ENCODE assay signal across 21 mouse cellular contexts in the genomic region with DNA sequence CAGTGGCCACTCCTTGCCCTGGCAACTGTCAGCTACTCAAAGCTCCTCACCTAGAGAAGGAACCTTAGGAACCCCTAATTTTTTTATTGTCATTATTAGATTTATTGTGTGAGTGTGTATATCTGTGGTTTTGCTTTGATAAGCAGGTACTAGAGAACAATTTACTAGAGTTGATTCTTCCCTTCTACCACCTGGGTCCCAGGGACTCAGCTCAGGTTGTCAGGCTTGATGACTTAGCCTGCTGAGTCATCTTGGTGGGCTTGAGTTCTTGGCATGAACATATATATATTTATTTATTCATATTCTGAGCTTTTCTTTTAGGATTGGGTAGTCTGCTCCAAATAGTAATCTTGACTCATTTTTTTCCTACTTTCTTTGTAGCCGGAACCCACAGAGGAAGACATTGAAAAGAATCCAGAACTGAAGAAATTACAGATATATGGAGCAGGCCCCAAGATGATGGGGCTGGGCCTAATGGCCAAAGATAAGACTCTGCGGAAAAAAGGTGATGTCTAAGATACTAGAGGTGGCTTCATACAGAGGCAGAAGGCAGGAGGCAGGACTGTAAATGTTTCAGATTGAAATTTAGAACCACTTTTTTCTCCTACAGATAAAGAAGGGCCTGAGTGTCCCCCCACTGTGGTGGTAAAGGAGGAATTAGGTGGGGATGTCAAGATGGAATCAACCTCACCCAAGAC.
"Had no signal": no experiment of that assay in that cellular context is flagged by ENCODE, and none has a peak within 500 bp of the region (broad histone marks: within the 10 kb centered on the region; RNA-seq: fewer than 3 reads in every experiment).

No protein-coding gene starts in this region.

- DNase-seq: kidney, adult 18-20 months; kidney, adult 9 months; kidney, postnatal 14 days; kidney, postnatal 4 days; layer of hippocampus, postnatal 36 days; lung, adult 18-20 months; lung, postnatal 14 days; lung, postnatal 4 days; right cerebral cortex, adult 18-20 months; right cerebral cortex, postnatal 14 days; right cerebral cortex, postnatal 4 days; thymus, adult 2 months; thymus, postnatal 14 days; thymus, postnatal 4 days had no signal

- H3K9ac ChIP-seq: midbrain, embryonic 12.5 days; midbrain, embryonic 15.5 days; neural tube, embryonic 12.5 days; neural tube, embryonic 15.5 days had no signal

- ATAC-seq: intestine, embryonic 16.5 days; midbrain, embryonic 15.5 days had no signal

- H3K4me1 ChIP-seq: midbrain, embryonic 12.5 days; midbrain, embryonic 15.5 days; neural tube, embryonic 12.5 days; neural tube, embryonic 15.5 days had no signal

- H3K27ac ChIP-seq: left cerebral cortex, adult 2 months; midbrain, embryonic 12.5 days; midbrain, embryonic 15.5 days; neural tube, embryonic 12.5 days; neural tube, embryonic 15.5 days; stomach, postnatal 0 days had no signal

- H3K4me3 ChIP-seq: left cerebral cortex, adult 2 months; midbrain, embryonic 12.5 days; midbrain, embryonic 15.5 days; neural tube, embryonic 12.5 days; neural tube, embryonic 15.5 days had no signal

- H3K4me2 ChIP-seq: midbrain, embryonic 12.5 days; midbrain, embryonic 15.5 days; neural tube, embryonic 12.5 days; neural tube, embryonic 15.5 days had no signal

- H3K27me3 ChIP-seq: midbrain, embryonic 12.5 days; midbrain, embryonic 15.5 days; neural tube, embryonic 12.5 days; neural tube, embryonic 15.5 days had no signal

- H3K9me3 ChIP-seq: midbrain, embryonic 12.5 days; midbrain, embryonic 15.5 days; neural tube, embryonic 12.5 days; neural tube, embryonic 15.5 days had no signal
